Mouse (Mus musculus) E14TG2a.4 (cell line): ENCODE measurements around the gene Gng12.

Experiments used
- CTCF ChIP-seq: conservative IDR thresholded peaks from 2 replicates; pipeline ENCODE4 v1.5.1; 2014; ENCODE audit warnings: low read length
- NANOG ChIP-seq: IDR thresholded peaks from 2 replicates; pipeline ENCODE4 v1.6.1; 2014; ENCODE audit warnings: borderline replicate concordance, low read length, mixed read lengths
- POU5F1 ChIP-seq: IDR thresholded peaks from 2 replicates; pipeline ENCODE4 v1.6.1; 2014; ENCODE audit warnings: low read length, borderline replicate concordance

DNA sequence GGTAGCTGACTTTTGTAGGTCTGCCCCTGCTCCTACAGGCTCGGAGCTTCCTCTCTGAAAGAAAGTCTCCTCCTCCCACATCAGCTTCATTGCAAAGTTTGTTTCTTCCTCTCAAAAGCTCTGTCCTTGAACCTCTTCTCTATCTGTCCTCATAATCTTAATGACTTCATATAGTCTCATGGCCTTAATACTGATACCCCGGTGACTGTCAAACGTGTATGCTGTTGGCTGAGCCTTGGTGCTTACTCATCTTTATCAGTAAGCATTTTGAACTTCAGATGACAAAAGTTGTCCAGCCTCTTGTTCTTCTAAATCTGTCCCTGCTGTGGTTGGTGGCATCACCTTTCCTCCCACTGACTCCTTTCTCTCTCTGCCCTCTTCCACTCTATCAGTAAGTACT, 149.2 kb downstream of the Gng12 start:
- TF ChIP-seq CTCF (no peak), NANOG (no peak), POU5F1 (no peak)
